Mouse (Mus musculus) hindbrain, embryonic 14.5 days (tissue): Measurements from ENCODE around the gene Rpl12. TPM values are rescaled to one million over a fixed set of nuclear protein-coding genes. Genes with fewer than 3 reads are reported as not detected.

Experiments
- polyA plus RNA-seq: library from polyadenylated mRNA; unstranded; fragments of >200 nt; fragmentation: Nextera tagmentation; extraction: Ambion mirVana; gene quantifications from 2 replicates; pipeline ENCODE4 v1.2.1, GENCODE M21; 2014

Gene Rpl12
- polyA plus RNA-seq, 1 experiment from 2014 or later: 113 TPM

Other genes starting within 250 kb of the Rpl12 start
- 59.7 and 61.6 TPM in 2 replicates for gene Cdk9, start 248.5 kb upstream of the Rpl12 start, polyA plus RNA-seq
- 43.5 and 47.9 TPM in 2 replicates for gene Sh2d3c, start 240.5 kb upstream of the Rpl12 start, polyA plus RNA-seq
- gene 6330409D20Rik, start 220.5 kb upstream of the Rpl12 start, polyA plus RNA-seq: 3.8 and 4.5 TPM in 2 replicates
- 49.8 and 53.1 TPM in 2 replicates for gene Tor2a, start 204.3 kb upstream of the Rpl12 start, polyA plus RNA-seq
- 0.52 and 0.74 TPM in 2 replicates for gene Ttc16, start 185.9 kb upstream of the Rpl12 start, polyA plus RNA-seq
- 4.3 and 5.1 TPM in 2 replicates for gene Ptrh1, start 185.8 kb upstream of the Rpl12 start, polyA plus RNA-seq
- 0.42 and 1.2 TPM in 2 replicates for gene Cfap157, start 177.1 kb upstream of the Rpl12 start, polyA plus RNA-seq
- gene Stxbp1, start 114.3 kb upstream of the Rpl12 start, polyA plus RNA-seq: 275 and 317 TPM in 2 replicates
- 16.8 and 19.4 TPM in 2 replicates for gene Fam129b, start 85.4 kb upstream of the Rpl12 start, polyA plus RNA-seq
- 20.2 and 22.4 TPM in 2 replicates for gene Lrsam1, start 55 bp downstream of the Rpl12 start, polyA plus RNA-seq
- gene Slc2a8, start 20.5 kb downstream of the Rpl12 start, polyA plus RNA-seq: 16.3 and 17.4 TPM in 2 replicates
- 67.2 and 67.5 TPM in 2 replicates for gene Garnl3, start 170.1 kb downstream of the Rpl12 start, polyA plus RNA-seq